Mouse (Mus musculus) macrophage (primary cell): ENCODE measurements around the gene Olfr47. TPM values are rescaled to one million over a fixed set of nuclear protein-coding genes. Genes with fewer than 3 reads are reported as not detected.

Experiments
- H3K27ac ChIP-seq: fragments of 350-480 bp; formaldehyde crosslinking; 2 replicates; pipeline ENCODE4 v1.9.0; 2021
- H3K36me3 ChIP-seq: fragments of 350-480 bp; formaldehyde crosslinking; 2 replicates; pipeline ENCODE4 v1.9.0; 2021; ENCODE audit errors: inconsistent target
- H3K4me3 ChIP-seq: fragments of 350-480 bp; formaldehyde crosslinking; 2 replicates; pipeline ENCODE4 v1.9.0; 2021; ENCODE audit errors: inconsistent target
- H3K79me2 ChIP-seq: fragments of 350-480 bp; formaldehyde crosslinking; 2 replicates; pipeline ENCODE4 v1.9.0; 2021; ENCODE audit errors: inconsistent target
- WGBS: methylation state at CpG from one replicate; pipeline ENCODE4 v1.1.7; 2026; ENCODE audit warnings: inconsistent platforms; ENCODE audit not compliant: missing documents; 5-methylcytosine and 5-hydroxymethylcytosine counted together
- polyA plus RNA-seq: library from polyadenylated mRNA; stranded (reverse); fragments of 250-400 nt; gene quantifications from 3 replicates; pipeline ENCODE4 v1.2.4, GENCODE M21; 2018; ENCODE audit warnings: inconsistent platforms

Olfr47 gene
- polyA plus RNA-seq, 1 experiment from 2014 or later, result not detected

DNA sequence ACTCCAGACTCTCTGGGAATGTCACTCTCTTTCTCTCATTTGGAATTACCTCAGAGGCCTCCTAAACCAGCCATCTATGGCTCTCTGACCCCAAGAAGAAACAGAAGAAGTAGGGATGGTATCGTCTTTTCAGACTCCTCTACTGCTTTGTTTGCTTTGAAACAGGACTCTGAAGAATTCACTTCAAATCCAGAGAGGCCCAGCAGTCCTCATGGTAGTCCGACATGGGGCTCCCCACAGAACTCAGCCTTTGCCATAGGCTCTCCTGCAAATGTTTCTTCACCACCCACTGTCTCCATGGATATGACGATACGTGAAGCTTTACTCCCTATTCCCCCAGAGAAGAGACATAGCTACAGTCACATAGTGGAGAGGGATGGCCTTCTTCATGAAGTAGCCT lies 42.8 kb downstream of the Olfr47 start:
- H3K27ac ChIP-seq, result no peak overlapping the region
- H3K79me2 ChIP-seq, result no peaks in the 10 kb centered on the region
- 92% methylated on average over 4 of the region's 4 CpGs for WGBS
- no peaks in the 10 kb centered on the region for H3K36me3 ChIP-seq
- no peak overlapping the region for H3K4me3 ChIP-seq

DNA sequence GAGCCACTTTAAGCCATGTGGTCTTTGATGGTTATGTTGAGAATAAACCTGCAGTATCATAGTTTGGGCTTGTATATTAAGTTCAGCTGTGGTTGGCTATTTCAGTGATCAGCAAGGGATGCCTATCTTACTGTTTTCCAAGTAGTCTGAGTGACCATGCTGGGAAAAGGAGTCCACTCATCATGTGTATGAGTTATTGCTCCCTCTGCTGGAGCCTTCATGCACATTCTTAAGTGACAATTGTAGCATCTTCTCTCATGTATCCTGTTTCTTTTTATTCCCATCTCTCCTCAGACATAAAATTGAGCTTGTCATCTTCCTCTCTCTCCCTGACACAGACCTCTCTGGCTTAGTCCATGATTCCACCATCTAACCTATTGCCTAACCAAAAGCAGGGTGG lies 46.9 kb downstream of the Olfr47 start:
- H3K79me2 ChIP-seq, result no peaks in the 10 kb centered on the region
- no peak overlapping the region for H3K4me3 ChIP-seq
- no peak overlapping the region for H3K27ac ChIP-seq
- H3K36me3 ChIP-seq, result no peaks in the 10 kb centered on the region

DNA sequence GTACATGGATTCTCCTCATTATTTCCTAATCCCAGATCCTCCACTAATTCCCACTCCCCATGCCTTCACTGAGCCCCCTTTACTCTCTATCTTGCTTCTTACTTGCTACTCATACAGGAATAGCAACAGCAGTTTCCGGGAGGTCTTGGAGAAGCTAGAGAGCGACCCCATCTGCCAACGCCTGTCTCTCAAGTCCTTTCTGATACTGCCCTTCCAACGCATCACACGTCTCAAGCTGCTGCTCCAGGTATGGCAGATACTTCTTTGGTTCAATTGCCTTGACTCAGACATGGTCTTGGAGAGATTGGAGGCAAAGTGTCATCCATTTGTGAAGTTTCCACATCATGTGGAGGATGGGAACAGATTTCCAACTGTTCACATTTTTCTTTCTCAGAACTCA lies 49.2 kb downstream of the Olfr47 start:
- 96% methylated on average over 5 of the region's 5 CpGs for WGBS
- Histone ChIP-seq H3K79me2 (no peaks in the 10 kb centered on the region), H3K27ac (no peak overlapping the region), H3K4me3 (no peak overlapping the region), H3K36me3 (no peaks in the 10 kb centered on the region)

Other genes with a start within 250 kb of the Olfr47 start
- gene Olfr441, start 125.2 kb upstream of the Olfr47 start, polyA plus RNA-seq, result not detected in 3 replicates
- gene Olfr237-ps1, start 85.0 kb upstream of the Olfr47 start, polyA plus RNA-seq, result not detected in 3 replicates
- gene Olfr437, start 68.2 kb upstream of the Olfr47 start, polyA plus RNA-seq, result not detected in 3 replicates
- gene Olfr13, start 59.4 kb upstream of the Olfr47 start, polyA plus RNA-seq, result not detected in 3 replicates
- not detected in 3 replicates for gene Olfr435, start 34.4 kb upstream of the Olfr47 start, polyA plus RNA-seq
- not detected in 3 replicates for gene Olfr434, start 18.5 kb upstream of the Olfr47 start, polyA plus RNA-seq
- gene Arhgef5, start 34.1 kb downstream of the Olfr47 start, polyA plus RNA-seq, result 0.04 to 0.11 TPM (median 0.11 TPM) in 3 replicates
- not detected in 3 replicates for gene Nobox, start 78.0 kb downstream of the Olfr47 start, polyA plus RNA-seq